Mouse (Mus musculus): ENCODE results near the gene Rab29. TPM values are rescaled to one million over a fixed set of nuclear protein-coding genes. Genes with fewer than 3 reads are reported as not detected.

Gene Rab29
- polyA plus RNA-seq, 1 experiment from 2014 or later = 21.6 TPM

DNA sequence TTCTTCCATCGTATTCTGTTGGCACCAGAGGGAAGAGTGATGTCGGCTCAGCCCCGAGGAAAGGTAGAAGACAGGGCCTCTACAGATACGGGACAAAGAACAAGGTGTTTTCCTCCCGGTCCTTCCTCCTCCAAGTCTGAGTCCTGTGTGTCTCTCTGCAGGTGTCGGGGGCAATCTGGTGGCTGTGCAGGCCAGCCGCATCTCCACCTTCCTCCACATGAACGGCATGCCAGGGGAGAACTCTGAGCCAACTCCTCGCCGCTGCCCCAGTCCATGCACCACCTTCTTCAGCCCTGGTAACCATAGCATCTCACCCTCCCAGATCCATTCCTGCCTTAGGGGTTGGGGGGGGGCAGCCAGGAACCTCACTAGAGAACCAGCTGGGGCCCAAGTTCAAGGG is 23.3 kb upstream of the Rab29 start:
- WGBS = 96% methylated on average over 10 of the region's 10 CpGs
- Histone ChIP-seq H3K9me3 (ENCODE audit: control insufficient read depth, low read length) (no peaks in the 10 kb centered on the region), H3K4me3 (ENCODE audit: low read depth, low read length) (no peak overlapping the region), H3K27me3 (ENCODE audit: control insufficient read depth, insufficient read depth, low read length) (no peaks in the 10 kb centered on the region), H3K36me3 (ENCODE audit: control insufficient read depth, insufficient read depth, low read length) (peaks cover 28% of the 10 kb centered on the region), H3K9ac (ENCODE audit: low read length) (no peak overlapping the region), H3K4me1 (replicated peaks; ENCODE audit: control insufficient read depth, insufficient read depth) (no peaks in the 10 kb centered on the region), H3K27ac (replicated peaks) (no peak overlapping the region), H3K4me2 (replicated peaks; ENCODE audit: low read depth) (no peak overlapping the region)
- ATAC-seq (ENCODE audit: low FRiP score, low TSS enrichment) (no peak), DNase-seq (ENCODE audit: low spot score) (no peak)
- TF ChIP-seq CTCF (IDR thresholded peaks at IDR 0.05; ENCODE audit: low read depth) (no peak), EP300 (optimal IDR thresholded peaks at IDR 0.05) (no peak)

DNA sequence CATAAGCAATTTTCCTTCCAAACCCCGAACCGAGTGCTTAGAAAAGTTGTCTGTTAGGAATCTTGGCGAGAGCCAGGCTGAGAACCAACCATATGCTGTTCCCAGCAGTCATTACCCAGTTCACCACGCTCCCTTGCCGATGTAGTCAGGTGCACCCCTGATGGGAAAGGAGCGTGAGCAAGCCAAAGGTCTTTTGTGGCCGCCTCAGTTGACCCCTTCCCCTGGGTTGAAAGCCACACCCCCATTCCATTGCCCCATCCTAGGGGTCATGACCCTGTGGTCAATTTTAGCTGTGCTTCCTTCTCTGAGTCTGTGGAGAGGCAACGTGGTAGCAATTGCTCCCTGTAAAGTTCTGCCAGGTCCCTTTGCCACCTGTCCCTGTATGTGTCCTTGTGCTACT is 22.1 kb upstream of the Rab29 start:
- H3K27ac ChIP-seq (replicated peaks) = no peak overlapping the region
- H3K9ac ChIP-seq (ENCODE audit: low read length) = no peak overlapping the region
- WGBS = 74% methylated on average over 8 of the region's 8 CpGs
- ATAC-seq (ENCODE audit: low FRiP score, low TSS enrichment) (no peak), DNase-seq (ENCODE audit: low spot score) (no peak)
- peaks cover 25% of the 10 kb centered on the region for H3K36me3 ChIP-seq (ENCODE audit: control insufficient read depth, insufficient read depth, low read length)
- no peaks in the 10 kb centered on the region for H3K27me3 ChIP-seq (ENCODE audit: control insufficient read depth, insufficient read depth, low read length)
- no peaks in the 10 kb centered on the region for H3K4me1 ChIP-seq (replicated peaks; ENCODE audit: control insufficient read depth, insufficient read depth)
- H3K4me2 ChIP-seq (replicated peaks; ENCODE audit: low read depth) = no peak overlapping the region
- H3K9me3 ChIP-seq (ENCODE audit: control insufficient read depth, low read length) = no peaks in the 10 kb centered on the region
- H3K4me3 ChIP-seq (ENCODE audit: low read depth, low read length) = no peak overlapping the region
- TF ChIP-seq CTCF (IDR thresholded peaks at IDR 0.05; ENCODE audit: low read depth) = no peak

DNA sequence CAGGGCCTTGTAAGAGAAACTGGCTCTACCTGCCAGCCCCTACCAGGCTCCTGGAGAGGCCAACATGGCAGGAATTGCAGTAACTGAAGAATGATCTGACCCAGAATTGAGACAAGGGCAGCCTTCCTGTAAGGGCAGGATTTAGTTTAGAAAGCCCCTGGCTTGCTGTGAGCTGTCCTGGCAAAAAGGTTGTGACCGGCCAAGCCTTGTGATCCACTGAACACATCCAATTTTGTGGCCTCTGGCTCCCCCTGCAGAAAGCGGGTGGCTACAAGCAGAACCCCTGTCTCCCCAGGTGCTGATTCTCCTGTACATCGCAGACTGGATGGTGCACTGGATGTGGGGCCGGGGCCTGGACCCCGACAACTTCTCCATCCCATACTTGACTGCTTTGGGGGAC is 20.8 kb upstream of the Rab29 start:
- H3K9me3 ChIP-seq (ENCODE audit: control insufficient read depth, low read length) = no peaks in the 10 kb centered on the region
- H3K9ac ChIP-seq (ENCODE audit: low read length) = no peak overlapping the region
- H3K4me2 ChIP-seq (replicated peaks; ENCODE audit: low read depth) = no peak overlapping the region
- H3K4me3 ChIP-seq (ENCODE audit: low read depth, low read length) = no peak overlapping the region
- ATAC-seq (ENCODE audit: low FRiP score, low TSS enrichment) = no peak
- TF ChIP-seq CTCF (IDR thresholded peaks at IDR 0.05; ENCODE audit: low read depth) (peak; percentile 72), EP300 (optimal IDR thresholded peaks at IDR 0.05) (no peak)
- peak; percentile 70 for DNase-seq (ENCODE audit: low spot score)
- H3K27ac ChIP-seq (replicated peaks) = no peak overlapping the region
- H3K4me1 ChIP-seq (replicated peaks; ENCODE audit: control insufficient read depth, insufficient read depth) = no peaks in the 10 kb centered on the region
- peaks cover 20% of the 10 kb centered on the region for H3K36me3 ChIP-seq (ENCODE audit: control insufficient read depth, insufficient read depth, low read length)
- H3K27me3 ChIP-seq (ENCODE audit: control insufficient read depth, insufficient read depth, low read length) = no peaks in the 10 kb centered on the region
- WGBS = 78% methylated on average over 5 of the region's 5 CpGs

DNA sequence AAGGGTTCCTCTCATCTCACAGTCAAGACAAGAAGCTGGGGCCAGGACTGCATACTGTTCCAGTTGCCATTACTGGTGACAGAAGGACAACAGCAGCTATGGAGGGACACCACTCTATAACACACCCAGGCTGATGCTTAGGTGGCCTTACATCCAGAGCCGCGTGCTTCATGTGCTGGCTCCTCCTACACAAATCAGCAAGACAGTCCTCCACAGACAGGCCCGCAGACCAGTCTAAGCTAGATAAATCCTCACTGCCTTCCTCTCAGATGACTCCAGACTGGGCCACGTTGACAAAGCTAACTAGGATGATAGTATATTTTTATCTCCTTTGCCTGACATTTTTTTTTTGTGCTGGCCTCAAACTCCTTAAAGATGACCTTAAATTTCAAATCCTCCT is 5.2 kb upstream of the Rab29 start:
- 80% methylated on average over 4 of the region's 4 CpGs for WGBS
- no peak overlapping the region for H3K4me3 ChIP-seq (ENCODE audit: low read depth, low read length)

DNA sequence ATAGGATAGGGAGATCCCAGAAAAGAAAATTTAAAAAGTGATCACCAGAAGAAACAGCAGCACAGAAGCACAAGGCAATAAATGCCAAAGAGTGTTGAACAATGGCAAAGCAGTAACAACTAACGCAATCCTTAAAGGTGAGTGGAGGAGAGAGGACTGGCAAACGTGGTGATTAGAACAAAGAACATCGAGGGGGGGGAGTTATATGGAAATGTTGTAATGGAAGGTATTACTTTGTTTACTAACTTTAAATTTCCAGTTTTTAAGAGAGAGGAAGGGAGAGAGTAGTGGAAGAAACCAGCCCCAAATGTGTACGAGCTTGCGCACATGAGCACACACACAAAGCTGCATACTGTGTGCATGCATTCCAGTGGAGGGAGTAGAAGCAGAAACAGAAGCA is 1.4 kb upstream of the Rab29 start:
- WGBS = 82% methylated on average over 5 of the region's 5 CpGs
- 0 out of 2 replicates have a peak, but pooled peaks cover 3% of the 10 kb centered on the region for H3K4me1 ChIP-seq (replicated peaks; ENCODE audit: control insufficient read depth, insufficient read depth)
- ATAC-seq (ENCODE audit: low FRiP score, low TSS enrichment) (no peak), DNase-seq (ENCODE audit: low spot score) (no peak)
- no peaks in the 10 kb centered on the region for H3K36me3 ChIP-seq (ENCODE audit: control insufficient read depth, insufficient read depth, low read length)
- H3K9ac ChIP-seq (ENCODE audit: low read length) = no peak overlapping the region
- H3K9me3 ChIP-seq (ENCODE audit: control insufficient read depth, low read length) = no peaks in the 10 kb centered on the region
- H3K4me2 ChIP-seq (replicated peaks; ENCODE audit: low read depth) = no peak overlapping the region
- H3K27me3 ChIP-seq (ENCODE audit: control insufficient read depth, insufficient read depth, low read length) = no peaks in the 10 kb centered on the region
- TF ChIP-seq EP300 (optimal IDR thresholded peaks at IDR 0.05) (no peak), CTCF (IDR thresholded peaks at IDR 0.05; ENCODE audit: low read depth) (no peak)
- H3K4me3 ChIP-seq (ENCODE audit: low read depth, low read length) = no peak overlapping the region
- no peak overlapping the region for H3K27ac ChIP-seq (replicated peaks)

More for the DNA sequence above, 5.2 kb upstream of the Rab29 start:
- no peaks in the 10 kb centered on the region for H3K9me3 ChIP-seq (ENCODE audit: control insufficient read depth, low read length)
- H3K4me2 ChIP-seq (replicated peaks; ENCODE audit: low read depth) = no peak overlapping the region
- H3K27me3 ChIP-seq (ENCODE audit: control insufficient read depth, insufficient read depth, low read length) = no peaks in the 10 kb centered on the region
- no peaks in the 10 kb centered on the region for H3K4me1 ChIP-seq (replicated peaks; ENCODE audit: control insufficient read depth, insufficient read depth)
- no peak overlapping the region for H3K27ac ChIP-seq (replicated peaks)
- ATAC-seq (ENCODE audit: low FRiP score, low TSS enrichment) (no peak), DNase-seq (ENCODE audit: low spot score) (no peak)
- no peak for TF ChIP-seq EP300 (optimal IDR thresholded peaks at IDR 0.05)
- no peak for TF ChIP-seq CTCF (IDR thresholded peaks at IDR 0.05; ENCODE audit: low read depth)
- H3K36me3 ChIP-seq (ENCODE audit: control insufficient read depth, insufficient read depth, low read length) = no peaks in the 10 kb centered on the region
- H3K9ac ChIP-seq (ENCODE audit: low read length) = no peak overlapping the region

DNA sequence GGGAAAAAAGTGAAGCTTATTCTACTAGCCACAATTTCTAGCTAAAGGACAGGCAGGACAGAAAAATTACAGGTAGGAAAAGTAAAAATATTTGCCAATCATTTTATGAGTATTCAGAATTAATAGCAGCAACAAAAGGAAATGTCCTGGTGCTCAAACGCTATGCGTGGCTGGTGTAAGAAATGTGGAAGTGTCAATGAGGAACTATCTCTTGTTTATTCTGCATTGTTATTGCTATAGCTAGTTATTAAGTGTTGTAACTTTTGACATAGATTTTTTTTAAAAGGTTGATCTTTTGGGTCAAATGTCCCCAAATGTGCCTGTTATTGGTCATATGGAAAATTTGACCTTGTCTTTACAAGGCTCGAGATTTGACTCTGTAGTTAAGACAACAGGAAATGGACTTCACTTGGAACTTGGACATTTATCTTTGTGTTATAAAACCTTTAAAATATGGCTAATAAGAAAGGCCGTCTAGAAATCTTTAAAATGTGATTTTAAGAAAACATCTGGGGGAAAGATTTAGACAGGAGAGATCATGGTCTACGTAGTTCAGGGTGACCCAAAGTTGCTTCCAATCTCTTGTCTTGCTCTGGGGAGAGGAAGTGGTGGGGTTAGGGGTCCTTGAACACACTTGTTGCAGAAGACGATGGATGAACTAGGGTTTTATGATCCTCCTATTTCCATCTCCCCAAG is 572 bp upstream of the Rab29 start:
- DNase-seq (ENCODE audit: low spot score) (no peak), ATAC-seq (ENCODE audit: low FRiP score, low TSS enrichment) (no peak)
- Histone ChIP-seq H3K27ac (replicated peaks) (no peak overlapping the region), H3K36me3 (ENCODE audit: control insufficient read depth, insufficient read depth, low read length) (no peaks in the 10 kb centered on the region), H3K9me3 (ENCODE audit: control insufficient read depth, low read length) (no peaks in the 10 kb centered on the region), H3K4me2 (replicated peaks; ENCODE audit: low read depth) (no peak overlapping the region), H3K9ac (ENCODE audit: low read length) (no peak overlapping the region), H3K4me3 (ENCODE audit: low read depth, low read length) (no peak overlapping the region), H3K4me1 (replicated peaks; ENCODE audit: control insufficient read depth, insufficient read depth) (0 out of 2 replicates have a peak, but pooled peaks cover 3% of the 10 kb centered on the region), H3K27me3 (ENCODE audit: control insufficient read depth, insufficient read depth, low read length) (no peaks in the 10 kb centered on the region)
- 71% methylated on average over 6 of the region's 6 CpGs for WGBS
- TF ChIP-seq EP300 (optimal IDR thresholded peaks at IDR 0.05) (no peak), CTCF (IDR thresholded peaks at IDR 0.05; ENCODE audit: low read depth) (no peak)

All from stomach, postnatal 0 days (tissue).